Mouse (Mus musculus) stomach, postnatal 0 days (tissue): ENCODE data around the gene Dock11. TPM values are rescaled to one million over a fixed set of nuclear protein-coding genes. Genes with fewer than 3 reads are reported as not detected.

Experiments used
- ATAC-seq: fragments of 200-750 bp; cut with Nextera tagmentation; 2 replicates; pipeline ENCODE4 v1.8.0; 2017; ENCODE audit not compliant: low FRiP score, low TSS enrichment
- DNase-seq: peaks from one replicate; pipeline ENCODE4 v3.0.0-alpha.2; 2016; ENCODE audit warnings: low spot score
- H3K27ac ChIP-seq: fragments of 300-500 bp; sonication (generic); replicated peaks from 2 replicates; pipeline ENCODE4 v1.5.1; 2014; ENCODE audit warnings: mild to moderate bottlenecking, control low read depth
- H3K27me3 ChIP-seq: fragments of 300-500 bp; sonication (generic); 2 replicates; pipeline ENCODE4 v1.6.1; 2014; ENCODE audit warnings: low read length; ENCODE audit not compliant: control insufficient read depth, insufficient read depth
- H3K36me3 ChIP-seq: fragments of 300-500 bp; sonication (generic); 2 replicates; pipeline ENCODE4 v1.6.1; 2014; ENCODE audit warnings: low read length, mixed read lengths; ENCODE audit not compliant: control insufficient read depth, insufficient read depth
- H3K4me1 ChIP-seq: fragments of 300-500 bp; sonication (generic); replicated peaks from 2 replicates; pipeline ENCODE4 v1.6.1; 2014; ENCODE audit warnings: antibody characterized with exemption; ENCODE audit not compliant: control insufficient read depth, insufficient read depth
- H3K4me2 ChIP-seq: fragments of 300-500 bp; sonication (generic); replicated peaks from 2 replicates; pipeline ENCODE4 v1.6.1; 2014; ENCODE audit warnings: low read depth, mild to moderate bottlenecking, control low read depth, moderate library complexity
- H3K4me3 ChIP-seq: fragments of 300-500 bp; sonication (generic); 2 replicates; pipeline ENCODE4 v1.5.1; 2014; ENCODE audit warnings: low read depth, low read length, control low read depth
- H3K9ac ChIP-seq: fragments of 300-500 bp; sonication (generic); 2 replicates; pipeline ENCODE4 v1.6.1; 2014; ENCODE audit warnings: mild to moderate bottlenecking, low read length, control low read depth, mixed read lengths
- H3K9me3 ChIP-seq: fragments of 300-500 bp; sonication (generic); 2 replicates; pipeline ENCODE4 v1.6.1; 2016; ENCODE audit warnings: low read length; ENCODE audit not compliant: control insufficient read depth
- CTCF ChIP-seq: IDR thresholded peaks from 2 replicates; pipeline ENCODE4 v1.5.1; 2016; ENCODE audit warnings: antibody characterized with exemption, low read depth, mild to moderate bottlenecking, moderate library complexity
- EP300 ChIP-seq: optimal IDR thresholded peaks from 2 replicates; pipeline ENCODE3; 2016; ENCODE audit warnings: antibody characterized with exemption
- WGBS: fragments of 180-500 bp; shearing (Covaris S2); extraction: QIAGEN DNeasy Blood & Tissue Kit; methylation state at CpG from one replicate; pipeline ENCODE4 v1.1.7; 2014; 5-methylcytosine and 5-hydroxymethylcytosine counted together
- polyA plus RNA-seq: library from polyadenylated mRNA; unstranded; fragments of >200 nt; fragmentation: Nextera tagmentation; extraction: Ambion mirVana; gene quantifications from 2 replicates; pipeline ENCODE4 v1.2.1, GENCODE M21; 2015

The Dock11 gene
- polyA plus RNA-seq, 1 experiment from 2014 or later: 5.1 TPM

- no peak for TF ChIP-seq CTCF
- no peak for TF ChIP-seq EP300
- no peaks in the 10 kb centered on the region for H3K27me3 ChIP-seq
- 69% methylated on average over 4 of the region's 4 CpGs for WGBS
Measured at GRCm38 (mm10) chrX:36115171-36115570, 226.5 kb downstream of the Dock11 start.

More at GRCm38 (mm10) chrX:36115171-36115570, 226.5 kb downstream of the Dock11 start:
- H3K27ac ChIP-seq: no peak overlapping the region
- ATAC-seq: no peak
- no peaks in the 10 kb centered on the region for H3K9me3 ChIP-seq
- H3K36me3 ChIP-seq: no peaks in the 10 kb centered on the region
- no peak overlapping the region for H3K4me3 ChIP-seq
- H3K4me2 ChIP-seq: no peak overlapping the region
- H3K9ac ChIP-seq: no peak overlapping the region
- no peaks in the 10 kb centered on the region for H3K4me1 ChIP-seq
- DNase-seq: no peak

Other genes with a start within 250 kb of the Dock11 start
- gene Il13ra1, start 223.3 kb downstream of the Dock11 start, polyA plus RNA-seq: 20.7 and 22.8 TPM in 2 replicates